Mouse (Mus musculus) midbrain, postnatal 0 days (tissue): Measurements from ENCODE around the gene Kcnk13. TPM values are rescaled to one million over a fixed set of nuclear protein-coding genes. Genes with fewer than 3 reads are reported as not detected.

ENCODE experiments used
- ATAC-seq: fragments of 200-750 bp; cut with Nextera tagmentation; 2 replicates; pipeline ENCODE4 v1.8.0; 2017; ENCODE audit warnings: moderate number of reproducible peaks, mild to moderate bottlenecking, moderate TSS enrichment, moderate library complexity; ENCODE audit not compliant: low FRiP score
- DNase-seq: peaks from one replicate; pipeline ENCODE4 v3.0.0-alpha.2; 2015; ENCODE audit warnings: low spot score
- H3K27ac ChIP-seq: fragments of 300-500 bp; sonication (generic); 2 replicates; pipeline ENCODE4 v1.5.1; 2014; ENCODE audit warnings: low read depth, mild to moderate bottlenecking, low read length, mixed read lengths
- H3K27me3 ChIP-seq: fragments of 300-500 bp; sonication (generic); 2 replicates; pipeline ENCODE4 v1.6.1; 2014; ENCODE audit warnings: low read length, control low read depth, mixed read lengths; ENCODE audit not compliant: insufficient read depth
- H3K36me3 ChIP-seq: fragments of 300-500 bp; sonication (generic); 2 replicates; pipeline ENCODE4 v1.6.1; 2014; ENCODE audit warnings: low read length, control low read depth, mixed read lengths; ENCODE audit not compliant: insufficient read depth
- H3K4me1 ChIP-seq: fragments of 300-500 bp; sonication (generic); 2 replicates; pipeline ENCODE4 v1.6.1; 2014; ENCODE audit warnings: mild to moderate bottlenecking, control low read depth, antibody characterized with exemption, low read length, mixed read lengths; ENCODE audit not compliant: insufficient read depth
- H3K4me2 ChIP-seq: fragments of 300-500 bp; sonication (generic); 2 replicates; pipeline ENCODE4 v1.6.1; 2014; ENCODE audit warnings: low read depth, mild to moderate bottlenecking, low read length, mixed read lengths; ENCODE audit not compliant: poor library complexity, severe bottlenecking
- H3K4me3 ChIP-seq: fragments of 300-500 bp; sonication (generic); 2 replicates; pipeline ENCODE4 v1.5.1; 2014; ENCODE audit warnings: low read depth, mild to moderate bottlenecking, low read length, moderate library complexity
- H3K9ac ChIP-seq: fragments of 300-500 bp; sonication (generic); replicated peaks from 2 replicates; pipeline ENCODE4 v1.6.1; 2014; ENCODE audit warnings: mild to moderate bottlenecking, low read length, moderate library complexity, mixed read lengths; ENCODE audit not compliant: poor library complexity, severe bottlenecking
- H3K9me3 ChIP-seq: fragments of 300-500 bp; sonication (generic); 2 replicates; pipeline ENCODE4 v1.6.1; 2016; ENCODE audit warnings: low read length, control low read depth
- CTCF ChIP-seq: IDR thresholded peaks from 2 replicates; pipeline ENCODE4 v1.5.1; 2016; ENCODE audit warnings: antibody characterized with exemption, mild to moderate bottlenecking
- WGBS: fragments of 180-500 bp; shearing (Covaris S2); extraction: QIAGEN DNeasy Blood & Tissue Kit; methylation state at CpG from one replicate; pipeline ENCODE4 v1.1.7; 2014; 5-methylcytosine and 5-hydroxymethylcytosine counted together
- polyA plus RNA-seq: library from polyadenylated mRNA; unstranded; fragments of >200 nt; fragmentation: Nextera tagmentation; extraction: Ambion mirVana; gene quantifications from 2 replicates; pipeline ENCODE4 v1.2.1, GENCODE M21; 2015
- total RNA-seq: library from RNA; depleted of rRNA; stranded (reverse); fragments of >200 nt; gene quantifications from 2 replicates; pipeline ENCODE4 v1.2.3, GENCODE M21; 2014

Kcnk13 gene
- total and polyA plus RNA-seq, 2 experiments from 2014 or later = 1.3 to 1.5 TPM

- 80% methylated on average over 2 of the region's 2 CpGs for WGBS
- no peaks in the 10 kb centered on the region for H3K27me3 ChIP-seq
- no peak for ATAC-seq
Measured at GRCm38 (mm10) chr12:100006681-100007080, 42.4 kb downstream of the Kcnk13 start.

GRCm38 (mm10) chr12:100012839-100013238 lies 48.5 kb downstream of the Kcnk13 start:
- H3K4me3 ChIP-seq = no peak overlapping the region
- no peaks in the 10 kb centered on the region for H3K9me3 ChIP-seq
- H3K27me3 ChIP-seq = no peaks in the 10 kb centered on the region
- ATAC-seq (no peak), DNase-seq (no peak)
- no peaks in the 10 kb centered on the region for H3K36me3 ChIP-seq
- no peak overlapping the region for H3K27ac ChIP-seq
- WGBS = 92% methylated on average over 3 of the region's 3 CpGs
- no peak overlapping the region for H3K4me2 ChIP-seq
- H3K4me1 ChIP-seq = no peaks in the 10 kb centered on the region
- no peak for TF ChIP-seq CTCF
- no peak overlapping the region for H3K9ac ChIP-seq

More at GRCm38 (mm10) chr12:100006681-100007080, 42.4 kb downstream of the Kcnk13 start:
- Histone ChIP-seq H3K4me1 (no peaks in the 10 kb centered on the region), H3K9me3 (no peaks in the 10 kb centered on the region), H3K27ac (no peak overlapping the region), H3K4me2 (no peak overlapping the region), H3K4me3 (no peak overlapping the region), H3K9ac (no peak overlapping the region), H3K36me3 (no peaks in the 10 kb centered on the region)
- no peak for DNase-seq
- TF ChIP-seq CTCF = no peak

- no peak for ATAC-seq
- Histone ChIP-seq H3K9me3 (no peaks in the 10 kb centered on the region), H3K36me3 (no peaks in the 10 kb centered on the region), H3K27me3 (no peaks in the 10 kb centered on the region), H3K27ac (no peak overlapping the region), H3K9ac (no peak overlapping the region), H3K4me3 (no peak overlapping the region), H3K4me1 (no peaks in the 10 kb centered on the region), H3K4me2 (no peak overlapping the region)
- DNase-seq = no peak
- TF ChIP-seq CTCF = no peak
- WGBS = 91% methylated on average over 5 of the region's 5 CpGs
Measured at GRCm38 (mm10) chr12:100015146-100015545, 50.8 kb downstream of the Kcnk13 start.

- 88% methylated on average over 6 of the region's 6 CpGs for WGBS
- TF ChIP-seq CTCF = no peak
- no peaks in the 10 kb centered on the region for H3K4me1 ChIP-seq
- no peak overlapping the region for H3K4me2 ChIP-seq
- H3K27me3 ChIP-seq = no peaks in the 10 kb centered on the region
- ATAC-seq (no peak), DNase-seq (peak; percentile 5)
- no peaks in the 10 kb centered on the region for H3K36me3 ChIP-seq
- no peaks in the 10 kb centered on the region for H3K9me3 ChIP-seq
- no peak overlapping the region for H3K9ac ChIP-seq
- H3K27ac ChIP-seq = no peak overlapping the region
- H3K4me3 ChIP-seq = no peak overlapping the region
Measured at GRCm38 (mm10) chr12:100017709-100018108, 53.4 kb downstream of the Kcnk13 start.

GRCm38 (mm10) chr12:100022490-100022889 lies 58.2 kb downstream of the Kcnk13 start:
- no peak for TF ChIP-seq CTCF
- H3K36me3 ChIP-seq = no peaks in the 10 kb centered on the region
- no peak for DNase-seq
- no peak overlapping the region for H3K9ac ChIP-seq
- ATAC-seq = no peak
- no peak overlapping the region for H3K4me3 ChIP-seq
- no peak overlapping the region for H3K27ac ChIP-seq
- H3K9me3 ChIP-seq = no peaks in the 10 kb centered on the region
- H3K4me1 ChIP-seq = no peaks in the 10 kb centered on the region
- H3K27me3 ChIP-seq = no peaks in the 10 kb centered on the region
- H3K4me2 ChIP-seq = no peak overlapping the region
- 80% methylated on average over 5 of the region's 5 CpGs for WGBS

GRCm38 (mm10) chr12:100023821-100024365 lies 59.6 kb downstream of the Kcnk13 start:
- DNase-seq = no peak
- TF ChIP-seq CTCF = no peak
- no peak for ATAC-seq
- no peak overlapping the region for H3K4me3 ChIP-seq
- no peaks in the 10 kb centered on the region for H3K36me3 ChIP-seq
- no peaks in the 10 kb centered on the region for H3K4me1 ChIP-seq
- H3K27ac ChIP-seq = no peak overlapping the region
- WGBS = 90% methylated on average over 12 of the region's 12 CpGs
- no peak overlapping the region for H3K4me2 ChIP-seq
- no peaks in the 10 kb centered on the region for H3K9me3 ChIP-seq
- no peak overlapping the region for H3K9ac ChIP-seq
- no peaks in the 10 kb centered on the region for H3K27me3 ChIP-seq
